19 mouse cellular contexts compared by ENCODE assay signal in genomic region chr5:135646038-135646437, GRCm38 (mm10).
"Had no signal": no experiment of that assay in that cellular context is flagged by ENCODE, and none has a peak within 500 bp of the region (broad histone marks: within the 10 kb centered on the region; RNA-seq: fewer than 3 reads in every experiment).

No protein-coding gene starts in this region.

- H3K4me2 ChIP-seq: kidney, embryonic 15.5 days; limb, embryonic 13.5 days; liver, embryonic 15.5 days; midbrain, embryonic 13.5 days; neural tube, embryonic 13.5 days had no signal

- H3K36me3 ChIP-seq: liver, embryonic 15.5 days had no signal

- H3K4me1 ChIP-seq: kidney, embryonic 15.5 days; limb, embryonic 13.5 days; midbrain, embryonic 13.5 days; neural tube, embryonic 13.5 days had no signal

- ATAC-seq: midbrain, embryonic 13.5 days; midbrain, embryonic 16.5 days had no signal

- H3K9ac ChIP-seq: kidney, embryonic 15.5 days; limb, embryonic 13.5 days; liver, embryonic 15.5 days; midbrain, embryonic 13.5 days; neural tube, embryonic 13.5 days had no signal

- H3K27ac ChIP-seq: kidney, embryonic 15.5 days; limb, embryonic 13.5 days; liver, embryonic 15.5 days; midbrain, embryonic 10.5 days; midbrain, embryonic 13.5 days had no signal

- H3K4me3 ChIP-seq: kidney, embryonic 15.5 days; limb, embryonic 10.5 days; limb, embryonic 13.5 days; liver, embryonic 15.5 days; megakaryocyte, embryonic 14.5 days; midbrain, embryonic 10.5 days; midbrain, embryonic 13.5 days; myocyte; neural tube, embryonic 13.5 days had no signal

- DNase-seq: kidney, adult 8-10 months; kidney, postnatal 10 days; kidney, postnatal 4 days; liver; lung, adult 2 months; retina, postnatal 1 day; right cerebral cortex, postnatal 25 days; thymus, adult 18-20 months; thymus, postnatal 36 days had no signal

- H3K9me3 ChIP-seq: kidney, embryonic 15.5 days; limb, embryonic 10.5 days; limb, embryonic 13.5 days; liver, embryonic 15.5 days; megakaryocyte, embryonic 14.5 days; midbrain, embryonic 10.5 days; midbrain, embryonic 13.5 days; neural tube, embryonic 13.5 days had no signal

- H3K27me3 ChIP-seq: kidney, embryonic 15.5 days; limb, embryonic 13.5 days; liver, embryonic 15.5 days; midbrain, embryonic 13.5 days; neural tube, embryonic 13.5 days had no signal
